Mouse (Mus musculus): ENCODE data around the gene Lmcd1.

- TF ChIP-seq CTCF (IDR thresholded peaks at IDR 0.05; ENCODE audit: borderline replicate concordance, extremely low read depth, insufficient read depth, insufficient read length) (no peak), POLR2A (IDR thresholded peaks at IDR 0.05; ENCODE audit: borderline replicate concordance, extremely low read depth, insufficient read depth, insufficient read length, poor library complexity, severe bottlenecking) (no peak)
Measured at GRCm38 (mm10) chr6:112379054-112379453, 105.5 kb downstream of the Lmcd1 start.

Measured in brain, embryonic 14.5 days (tissue).